Mouse (Mus musculus): ENCODE data around the gene Zik1. TPM values are rescaled to one million over a fixed set of nuclear protein-coding genes. Genes with fewer than 3 reads are reported as not detected.
A peak's percentile ranks its signal among the peaks of the same experiment; 100 is the strongest.

Zik1 gene
- total RNA-seq (2021), result 10 to 100 TPM; 14.5 to 15.1 TPM
- long read RNA-seq, experiment 1, full-length matches to known transcripts, result 10 of 10 reads
- long read RNA-seq, experiment 1, partial matches to known transcripts, result 0 of 10 reads
- long read RNA-seq, experiment 1, other reads (novel, unspliced or antisense), result 0 of 10 reads
- long read RNA-seq, experiment 2, full-length matches to known transcripts, result 11 of 13 reads
- long read RNA-seq, experiment 2, partial matches to known transcripts, result 0 of 13 reads
- long read RNA-seq, experiment 2, other reads (novel, unspliced or antisense), result 2 of 13 reads

GRCm38 (mm10) chr7:10494786-10495521 is at the start of gene Zik1:
Gene Zik1 (minus strand): TSS chr7:10495394.
- DNase-seq (ENCODE audit: low spot score in 2 of 2), result peak; percentile 76 to 84
- Histone ChIP-seq H3K27ac (peak within 1 kb of the TSS; percentile 92), H3K4me3 (peak within 1 kb of the TSS; percentile 69)
- TF ChIP-seq CTCF (conservative IDR thresholded peaks at IDR 0.05), result no peak

GRCm38 (mm10) chr7:10495578-10495977 is 384 bp upstream of the Zik1 start:
- DNase-seq (ENCODE audit: low spot score in 2 of 2), result no peak
- Histone ChIP-seq H3K27ac (no peak overlapping the region), H3K4me3 (peak overlapping the region; percentile 69)
- no peak for TF ChIP-seq CTCF (conservative IDR thresholded peaks at IDR 0.05)

GRCm38 (mm10) chr7:10480588-10481233 is 14.5 kb downstream of the Zik1 start:
- Histone ChIP-seq H3K4me3 (peak overlapping the region; percentile 49), H3K27ac (0 out of 2 replicates have a peak overlapping the region, but pooled peaks have one; percentile 18)
- TF ChIP-seq CTCF (conservative IDR thresholded peaks at IDR 0.05), result no peak
- DNase-seq (ENCODE audit: low spot score in 2 of 2), result peak; percentile 32 to 50

- TF ChIP-seq CTCF (conservative IDR thresholded peaks at IDR 0.05), result no peak
- H3K27ac ChIP-seq, result no peak overlapping the region
- no peak for DNase-seq (ENCODE audit: low spot score in 2 of 2)
- no peak overlapping the region for H3K4me3 ChIP-seq
Observed at GRCm38 (mm10) chr7:10479813-10480212, 15.4 kb downstream of the Zik1 start.

- Histone ChIP-seq H3K27ac (no peak overlapping the region), H3K4me3 (no peak overlapping the region)
- DNase-seq (ENCODE audit: low spot score in 2 of 2), result no peak
- TF ChIP-seq CTCF (conservative IDR thresholded peaks at IDR 0.05), result no peak
Observed at GRCm38 (mm10) chr7:10458166-10458565, 37.0 kb downstream of the Zik1 start.

GRCm38 (mm10) chr7:10443031-10443430 is 52.2 kb downstream of the Zik1 start, which contains the start of gene Vmn1r67:
Gene Vmn1r67 (plus strand): TSS chr7:10443331.
- no peak for DNase-seq (ENCODE audit: low spot score in 2 of 2)
- no peak for TF ChIP-seq CTCF (conservative IDR thresholded peaks at IDR 0.05)

More at GRCm38 (mm10) chr7:10443031-10443430, 52.2 kb downstream of the Zik1 start, which contains the start of gene Vmn1r67:
- H3K27ac ChIP-seq, result no peak within 1 kb of the TSS
- no peak within 1 kb of the TSS for H3K4me3 ChIP-seq

Other genes starting within 250 kb of the Zik1 start
- gene Vmn1r66, start 217.4 kb downstream of the Zik1 start, total RNA-seq (2021), result not detected
- gene Vmn1r67, start 52.1 kb downstream of the Zik1 start, total RNA-seq (2021), result not detected
- gene Vmn1r68, start 63.1 kb upstream of the Zik1 start, total RNA-seq (2021), result not detected
- gene Vmn1r69, start 118.3 kb upstream of the Zik1 start, total RNA-seq (2021), result not detected
- not detected for gene Vmn1r70, start 136.1 kb upstream of the Zik1 start, total RNA-seq (2021)
- not detected for gene Nlrp4b, start 192.4 kb upstream of the Zik1 start, total RNA-seq (2021)